Mouse (Mus musculus): Measurements from ENCODE around the gene Apbb2.
A peak's percentile ranks its signal among the peaks of the same experiment; 100 is the strongest.
"Not testable (repeated sequence)": the region's sequence is repeated elsewhere in the genome, so short reads cannot be mapped to it uniquely, and the experiment has no call there.

Gene Apbb2

DNA sequence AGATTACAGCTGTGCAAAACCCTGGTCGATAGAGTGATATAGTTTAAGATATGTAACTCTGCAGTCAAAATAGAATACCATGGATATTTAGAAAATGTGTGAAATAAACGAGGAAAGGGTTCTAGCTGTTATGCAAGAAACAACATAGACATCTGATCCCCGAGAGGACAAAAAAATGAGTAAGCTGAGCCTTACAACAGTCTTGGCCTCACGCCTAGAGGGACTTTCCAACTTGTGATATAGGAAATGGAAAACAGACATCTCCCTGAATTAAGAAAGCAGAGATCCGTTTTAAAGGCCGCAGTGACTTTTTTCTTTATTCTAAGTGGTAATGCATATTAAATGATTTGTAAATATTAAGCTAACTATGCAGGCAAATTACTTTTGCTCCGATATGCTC lies 349.0 kb downstream of the Apbb2 start:
- no peak for DNase-seq

DNA sequence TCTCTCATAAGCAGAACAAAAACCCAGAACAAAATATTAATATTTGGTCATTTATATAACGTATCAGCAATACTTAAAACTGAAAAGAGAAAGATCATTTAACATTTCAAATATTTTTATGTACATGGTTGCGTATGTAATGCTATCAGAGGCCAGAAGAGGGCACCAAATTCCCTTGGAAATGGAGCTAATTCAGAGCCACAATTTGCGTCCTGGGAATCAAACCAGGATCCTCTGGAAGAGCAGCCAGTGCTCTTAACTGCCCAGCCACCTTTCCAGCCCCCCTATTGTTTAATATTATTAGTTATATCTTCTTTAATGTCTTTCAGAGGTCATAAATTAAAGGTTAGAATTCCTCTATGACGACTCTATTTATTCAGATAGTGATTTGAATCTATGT lies 355.2 kb downstream of the Apbb2 start:
- DNase-seq, result no peak

- DNase-seq, result no peak
Measured at GRCm38 (mm10) chr5:66262475-66262874, 356.1 kb downstream of the Apbb2 start.

DNA sequence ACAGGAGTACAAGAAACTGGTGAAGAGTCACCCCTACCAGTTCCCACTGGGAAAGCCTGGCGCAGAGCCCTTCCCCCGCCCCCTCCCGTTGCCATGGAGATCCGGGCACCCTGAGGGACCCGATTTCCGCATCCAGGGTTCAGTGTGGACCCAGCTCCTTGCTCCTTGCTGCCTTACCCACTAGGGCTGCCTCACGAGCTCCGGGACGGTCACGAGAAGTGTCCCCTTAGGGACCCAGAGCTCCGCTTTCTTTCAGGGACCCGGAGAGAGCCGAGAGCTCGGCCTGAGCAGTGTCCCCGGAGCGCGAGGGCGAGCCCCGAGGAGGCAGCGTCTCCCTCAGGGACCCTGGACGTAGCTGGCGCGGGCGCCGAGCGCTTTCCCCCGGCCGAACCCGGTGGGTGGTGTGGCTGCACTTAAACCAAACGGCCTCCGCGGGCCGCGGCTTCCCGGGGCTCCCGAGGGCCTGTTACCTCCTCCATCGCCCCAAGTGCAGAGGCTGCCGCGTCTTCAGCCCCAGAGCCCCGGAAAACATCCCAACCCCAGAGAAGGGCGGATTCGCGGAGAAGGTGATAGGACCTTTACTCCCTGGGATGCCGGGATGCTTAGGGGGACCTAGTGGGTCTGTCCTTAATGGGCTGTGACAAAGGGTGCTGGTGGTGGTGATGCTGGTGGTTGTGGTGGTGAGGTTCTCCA lies 358.7 kb downstream of the Apbb2 start, which contains the start of gene Nsun7:
Gene Nsun7 (plus strand): TSS at position 142 of the 693 bp plus-strand sequence.
- DNase-seq, result peak; percentile 71

- not testable (repeated sequence) for DNase-seq
Measured at GRCm38 (mm10) chr5:66259431-66259755, 359.2 kb downstream of the Apbb2 start.

DNA sequence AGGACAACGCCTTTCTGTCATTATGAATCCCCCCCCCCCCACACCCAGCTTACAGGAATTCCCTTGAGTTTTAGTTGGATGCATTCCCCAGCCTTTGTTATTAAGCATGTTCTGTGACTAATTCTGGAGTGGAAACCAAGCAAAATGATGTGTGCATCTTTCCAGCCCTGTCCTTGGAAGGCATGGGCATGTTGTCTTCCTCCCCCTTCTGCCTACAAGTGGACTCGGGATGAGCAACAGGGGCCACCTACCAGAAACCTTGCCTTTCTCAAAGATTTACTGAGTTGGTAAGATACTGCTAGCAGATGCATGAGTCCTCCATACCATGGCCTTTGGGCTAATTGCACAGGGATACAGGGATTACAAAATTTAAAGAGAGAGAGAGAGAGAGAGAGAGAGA lies 359.6 kb downstream of the Apbb2 start:
- no peak for DNase-seq

GRCm38 (mm10) chr5:66255044-66255443 lies 363.5 kb downstream of the Apbb2 start:
- no peak for DNase-seq

DNA sequence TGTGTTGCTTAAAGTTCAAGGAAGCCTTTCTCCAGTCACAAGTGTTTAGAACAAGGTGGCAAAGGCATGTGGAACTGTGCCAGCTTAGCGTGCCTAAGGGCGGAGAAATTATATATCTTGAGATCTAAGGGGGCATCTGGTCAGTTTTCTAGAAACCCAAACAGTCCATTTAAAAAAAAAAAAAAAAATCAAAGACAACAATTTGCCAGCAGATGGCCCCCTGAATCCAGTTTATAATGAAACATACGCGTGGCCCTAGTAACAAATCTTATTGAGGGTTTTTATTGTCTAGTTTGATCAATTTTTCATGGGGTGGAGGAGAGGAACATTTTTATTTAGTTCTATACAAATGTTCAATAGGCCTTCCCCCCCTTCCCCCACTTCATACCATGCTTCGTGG lies 365.4 kb downstream of the Apbb2 start:
- no peak for DNase-seq
